Mouse (Mus musculus): ENCODE data around the gene Nav2. TPM values are rescaled to one million over a fixed set of nuclear protein-coding genes. Genes with fewer than 3 reads are reported as not detected.

Gene Nav2
- total and polyA plus RNA-seq, 3 experiments, result under 0.01 TPM; not detected in 2

- Histone ChIP-seq H3K4me2 (ENCODE audit: insufficient read depth, low read depth, poor library complexity, severe bottlenecking) (no peak overlapping the region), H3K9me3 (replicated peaks; ENCODE audit: low read length) (no peaks in the 10 kb centered on the region), H3K4me3 (replicated peaks in 1 of 3; ENCODE audit: low read depth in 2 of 3, low read length in 2 of 3, poor library complexity in 1 of 3) (no peak overlapping the region), H3K4me1 (ENCODE audit: control insufficient read depth in 1 of 2, insufficient read depth in 2 of 2) (no peaks in the 10 kb centered on the region), H3K79me2 (replicated peaks; ENCODE audit: control insufficient read depth, extremely low read depth, insufficient read depth, poor library complexity, severe bottlenecking) (no peaks in the 10 kb centered on the region), H3K27me3 (replicated peaks) (peaks cover 47% of the 10 kb centered on the region), H3K9ac (ENCODE audit: insufficient read depth, low read depth) (no peak overlapping the region), H3K36me3 (replicated peaks in 1 of 2; ENCODE audit: control insufficient read depth in 1 of 2, insufficient read depth in 1 of 2, low read length in 1 of 2) (no peaks in the 10 kb centered on the region), H3K27ac (ENCODE audit: insufficient read depth, low read depth) (no peak overlapping the region)
- in situ Hi-C loops (cut with MboI; ENCODE audit: low pct_ligation_motif_present, low pct_unique_long_range_greater_than_20kb, low sequenced_read_pairs), result no loop called here
- DNase-seq (ENCODE audit: extremely low read depth), result no peak
- TF ChIP-seq JUN (IDR thresholded peaks at IDR 0.05; ENCODE audit: insufficient read depth, low read depth, low read length), result no peak
- no peak for TF ChIP-seq BHLHE40 (IDR thresholded peaks at IDR 0.05; ENCODE audit: low read depth, low read length)
- TF ChIP-seq ZNF384 (IDR thresholded peaks at IDR 0.05; ENCODE audit: low read depth, low read length), result no peak
- no peak for TF ChIP-seq UBTF (IDR thresholded peaks at IDR 0.05; ENCODE audit: low read depth, low read length)
- no peak for TF ChIP-seq TBP (conservative IDR thresholded peaks at IDR 0.05; ENCODE audit: low read depth, low read length)
- dilution Hi-C loops (cut with MboI; ENCODE audit: extremely low pct_ligation_motif_present, extremely low pct_unique_long_range_greater_than_20kb, low sequenced_read_pairs), result no loop called here
Measured at GRCm38 (mm10) chr7:49364486-49365162, 456.1 kb downstream of the Nav2 start.

GRCm38 (mm10) chr7:49368590-49368989 lies 460.1 kb downstream of the Nav2 start:
- H3K9me3 ChIP-seq (replicated peaks; ENCODE audit: low read length), result no peaks in the 10 kb centered on the region
- H3K27me3 ChIP-seq (replicated peaks), result peaks cover 57% of the 10 kb centered on the region
- H3K9ac ChIP-seq (ENCODE audit: insufficient read depth, low read depth), result no peak overlapping the region
- dilution Hi-C loops (cut with MboI; ENCODE audit: extremely low pct_ligation_motif_present, extremely low pct_unique_long_range_greater_than_20kb, low sequenced_read_pairs), result no loop called here
- TF ChIP-seq ZNF384 (IDR thresholded peaks at IDR 0.05; ENCODE audit: low read depth, low read length), result no peak
- TF ChIP-seq EP300 (IDR thresholded peaks at IDR 0.05; ENCODE audit: low read length), result no peak
- TF ChIP-seq USF2 (conservative IDR thresholded peaks at IDR 0.05; ENCODE audit: low read depth, low read length), result no peak
- no peak for TF ChIP-seq POLR2A (IDR thresholded peaks at IDR 0.05; ENCODE audit: low read depth, low read length)
- no peak for TF ChIP-seq JUND (conservative IDR thresholded peaks at IDR 0.05; ENCODE audit: low read depth, low read length)
- TF ChIP-seq CHD1 (IDR thresholded peaks at IDR 0.05; ENCODE audit: low read depth, low read length), result no peak
- no peak for TF ChIP-seq CHD2 (IDR thresholded peaks at IDR 0.05; ENCODE audit: low read length)
- no peak for TF ChIP-seq ZMIZ1 (IDR thresholded peaks at IDR 0.05; ENCODE audit: low read depth, low read length)
- no peak for TF ChIP-seq POLR2AphosphoS2 (IDR thresholded peaks at IDR 0.05; ENCODE audit: low read depth, low read length)
- TF ChIP-seq RCOR1 (conservative IDR thresholded peaks at IDR 0.05; ENCODE audit: low read depth, low read length), result no peak
- no peak for TF ChIP-seq NELFE (IDR thresholded peaks at IDR 0.05; ENCODE audit: low read depth, low read length)
- no peak for TF ChIP-seq IRF4 (IDR thresholded peaks at IDR 0.05; ENCODE audit: low read depth, low read length)
- no peak for TF ChIP-seq ZKSCAN1 (IDR thresholded peaks at IDR 0.05; ENCODE audit: borderline replicate concordance, low read depth, low read length)
- TF ChIP-seq CTCF (conservative IDR thresholded peaks at IDR 0.05 in 1 of 2, IDR thresholded peaks at IDR 0.05 in 1 of 2; ENCODE audit: low read depth in 2 of 2, low read length in 2 of 2), result no peak
- no peak for TF ChIP-seq RAD21 (IDR thresholded peaks at IDR 0.05; ENCODE audit: low read depth, low read length)
- no peak for TF ChIP-seq NRF1 (IDR thresholded peaks at IDR 0.05; ENCODE audit: low read depth, low read length)
- TF ChIP-seq SIN3A (IDR thresholded peaks at IDR 0.05; ENCODE audit: low read length), result no peak
- TF ChIP-seq MXI1 (IDR thresholded peaks at IDR 0.05; ENCODE audit: low read depth, low read length), result no peak
- no peak for TF ChIP-seq E2F4 (IDR thresholded peaks at IDR 0.05; ENCODE audit: insufficient replicate concordance, low read depth, low read length)
- TF ChIP-seq BHLHE40 (IDR thresholded peaks at IDR 0.05; ENCODE audit: low read depth, low read length), result no peak
- H3K4me2 ChIP-seq (ENCODE audit: insufficient read depth, low read depth, poor library complexity, severe bottlenecking), result no peak overlapping the region
- in situ Hi-C loops (cut with MboI; ENCODE audit: low pct_ligation_motif_present, low pct_unique_long_range_greater_than_20kb, low sequenced_read_pairs), result no loop called here
- no peak overlapping the region for H3K27ac ChIP-seq (ENCODE audit: insufficient read depth, low read depth)
- H3K4me1 ChIP-seq (ENCODE audit: control insufficient read depth in 1 of 2, insufficient read depth in 2 of 2), result no peaks in the 10 kb centered on the region
- H3K4me3 ChIP-seq (replicated peaks in 1 of 3; ENCODE audit: low read depth in 2 of 3, low read length in 2 of 3, poor library complexity in 1 of 3), result no peak overlapping the region
- no peaks in the 10 kb centered on the region for H3K36me3 ChIP-seq (replicated peaks in 1 of 2; ENCODE audit: control insufficient read depth in 1 of 2, insufficient read depth in 1 of 2, low read length in 1 of 2)
- H3K79me2 ChIP-seq (replicated peaks; ENCODE audit: control insufficient read depth, extremely low read depth, insufficient read depth, poor library complexity, severe bottlenecking), result no peaks in the 10 kb centered on the region
- DNase-seq (ENCODE audit: extremely low read depth), result no peak
